Mouse (Mus musculus) urinary bladder, postnatal 10 days (tissue): ENCODE results near the gene Tuba1c.
"Not testable (repeated sequence)": the region's sequence is repeated elsewhere in the genome, so short reads cannot be mapped to it uniquely, and the experiment has no call there.

ENCODE experiments used
- DNase-seq: peaks from one replicate; pipeline ENCODE4 v3.0.0; 2022; ENCODE audit warnings: low spot score

Gene Tuba1c

DNA sequence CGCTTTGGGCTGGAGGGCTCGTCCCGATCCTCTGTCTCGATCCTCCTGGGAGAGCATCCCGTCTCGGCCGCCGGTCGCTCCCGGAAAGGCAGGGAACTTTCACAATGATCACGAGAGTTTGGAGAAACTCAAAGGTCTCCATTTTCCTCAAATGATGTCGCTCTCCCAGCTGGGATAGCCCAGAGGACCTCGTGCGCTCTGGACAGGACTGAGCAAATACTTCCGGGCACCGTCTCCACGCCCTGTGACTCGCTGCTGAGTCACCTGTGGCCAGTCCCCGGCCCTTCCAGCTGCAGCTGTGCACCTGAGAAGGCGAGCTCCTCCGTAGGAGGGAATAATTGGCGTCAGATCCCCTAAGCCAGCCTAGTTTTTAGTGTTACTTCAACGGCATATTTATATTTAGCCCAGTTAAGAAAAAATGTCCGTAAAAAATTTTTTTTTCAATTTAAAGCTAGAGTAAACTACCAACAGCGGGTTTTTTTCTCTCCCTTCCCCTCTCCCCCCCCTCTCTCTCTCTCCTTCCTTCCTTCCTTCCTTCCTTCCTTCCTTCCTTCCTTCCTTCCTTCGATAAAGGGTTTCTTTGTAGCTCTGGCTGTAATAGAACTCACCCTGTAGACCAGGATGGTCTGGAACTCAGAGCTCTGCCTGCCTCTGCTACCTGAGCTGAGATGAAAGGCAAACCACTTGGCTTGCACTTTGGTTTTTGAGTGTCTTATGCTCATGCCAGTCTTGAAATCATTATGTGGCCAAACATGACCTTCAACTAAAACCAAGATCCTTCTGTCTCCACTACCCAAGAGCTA, 1.1 kb downstream of the Tuba1c start:
- no peak for DNase-seq

DNA sequence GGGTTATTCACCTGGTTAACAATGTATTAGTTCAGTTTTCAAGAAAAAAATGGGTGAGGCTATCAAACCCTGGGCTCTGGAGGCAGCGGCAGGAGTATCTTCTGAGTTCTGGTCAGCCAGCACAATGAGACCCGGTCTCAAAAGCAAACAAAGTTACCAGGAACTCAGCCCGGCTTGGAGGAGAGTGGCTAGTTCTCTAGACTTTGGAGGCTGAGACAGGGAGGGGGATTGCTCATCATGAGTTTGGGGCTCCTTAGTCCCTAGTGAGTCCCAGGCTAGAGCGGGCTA, 1.6 kb downstream of the Tuba1c start:
- DNase-seq = no peak

DNA sequence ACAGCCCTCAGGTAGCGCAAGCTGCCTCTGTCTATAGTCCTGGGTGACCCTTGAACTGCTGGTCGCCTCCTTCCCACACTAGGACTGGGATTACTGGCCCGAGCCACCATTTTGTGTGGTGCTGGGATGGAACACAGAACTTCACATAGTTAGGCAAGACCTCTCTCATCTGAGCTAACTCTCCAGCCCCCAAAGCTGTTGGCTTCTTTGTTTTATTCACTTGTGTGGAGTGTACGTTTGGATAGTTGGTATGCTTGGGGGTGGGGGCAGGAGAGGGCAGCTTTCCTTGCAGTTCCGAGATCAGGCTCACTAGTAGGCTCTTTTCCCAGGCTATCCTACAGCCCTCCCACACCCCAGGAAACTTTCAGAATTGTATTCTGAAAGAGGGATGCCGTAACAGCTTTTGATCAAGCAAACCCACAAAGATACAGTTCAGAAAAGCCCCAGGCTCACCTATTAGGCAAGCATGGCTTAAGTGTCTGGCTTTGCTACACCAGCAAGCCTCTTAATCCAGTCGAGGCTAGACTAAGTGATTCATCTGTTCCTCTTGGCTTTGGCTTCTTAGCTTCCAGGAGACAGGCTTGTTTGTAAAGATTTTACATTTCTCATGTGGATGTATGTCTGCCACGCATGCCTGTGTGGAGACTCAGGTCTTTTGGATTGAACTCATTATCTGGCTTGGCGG, 2.5 kb downstream of the Tuba1c start:
- no peak for DNase-seq

DNA sequence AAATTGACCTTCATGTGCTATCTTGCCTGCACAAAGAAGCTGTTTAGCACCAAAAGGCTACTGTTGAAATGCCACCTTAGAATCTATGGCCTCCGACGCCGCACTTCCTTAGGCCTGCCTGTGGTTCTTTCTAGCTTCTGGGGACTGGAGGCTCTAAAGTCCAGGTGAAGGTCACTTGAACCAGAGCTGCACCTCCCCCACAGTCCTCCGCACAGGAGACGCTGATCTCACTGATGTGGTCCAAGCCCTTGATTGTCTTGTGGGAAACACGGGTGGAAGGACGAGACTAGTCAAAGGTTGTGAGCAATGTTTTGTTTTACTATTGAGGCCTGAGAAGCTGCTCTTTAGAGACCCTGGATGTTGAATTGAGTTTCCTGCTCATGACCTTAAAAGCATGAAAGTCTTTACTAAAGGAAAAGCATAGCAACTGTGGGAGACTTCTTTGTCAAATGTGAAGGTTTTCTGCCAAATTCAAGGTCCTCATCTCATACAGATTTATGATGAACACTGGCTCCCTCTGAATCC, 3.1 kb downstream of the Tuba1c start:
- DNase-seq = no peak

DNA sequence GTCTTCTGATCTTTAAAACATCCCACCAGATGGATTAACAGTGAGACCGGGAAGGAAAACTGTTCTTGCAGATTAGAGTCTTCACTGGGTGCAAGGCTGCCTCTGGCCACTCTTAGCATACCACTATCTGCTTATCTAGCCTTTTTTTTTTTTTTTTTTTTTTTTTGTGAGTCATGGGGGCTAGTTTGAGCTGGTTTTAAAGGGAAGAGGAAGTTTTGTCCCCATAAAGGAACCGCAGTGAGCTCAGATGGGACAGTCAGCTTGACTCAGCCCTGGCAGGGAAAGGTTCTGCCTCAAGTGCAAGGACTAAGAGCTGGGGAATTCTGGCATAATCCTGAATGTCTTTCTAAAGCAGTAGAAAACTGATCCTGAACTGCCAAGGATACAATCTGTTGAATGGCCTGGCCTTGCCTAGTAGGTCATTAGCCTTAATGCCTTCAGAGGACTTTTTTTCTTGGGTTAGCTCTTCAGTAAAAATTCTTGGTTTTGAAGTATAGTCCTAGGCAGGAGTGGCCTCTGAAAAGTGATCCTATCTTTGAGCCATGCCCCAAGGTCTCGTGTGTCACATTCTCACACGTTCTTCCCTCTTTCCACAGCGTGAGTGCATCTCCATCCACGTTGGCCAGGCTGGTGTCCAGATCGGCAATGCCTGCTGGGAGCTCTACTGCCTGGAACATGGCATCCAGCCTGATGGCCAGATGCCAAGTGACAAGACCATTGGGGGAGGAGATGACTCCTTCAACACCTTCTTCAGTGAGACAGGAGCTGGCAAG, 4.0 kb downstream of the Tuba1c start:
- DNase-seq = no peak

DNA sequence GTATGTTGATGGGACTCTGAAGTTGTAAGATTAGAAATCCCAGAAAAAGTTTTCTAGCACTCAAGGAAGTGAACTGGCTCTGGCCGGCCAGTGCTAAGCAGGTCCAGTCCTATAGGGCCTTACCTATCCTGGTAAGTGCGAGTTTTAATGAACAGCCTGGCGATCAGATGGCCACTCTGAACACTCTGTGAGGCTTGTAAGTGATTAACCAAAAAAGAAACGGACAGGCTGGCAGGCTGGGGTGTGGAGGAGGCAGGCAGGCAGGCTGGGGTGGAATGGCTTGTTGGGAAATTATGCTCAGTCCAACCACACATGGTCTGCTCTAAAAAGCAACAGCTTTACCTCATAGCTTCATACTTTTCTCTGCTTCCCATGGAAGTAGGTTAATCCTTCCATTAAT, 5.7 kb downstream of the Tuba1c start:
- no peak for DNase-seq

DNA sequence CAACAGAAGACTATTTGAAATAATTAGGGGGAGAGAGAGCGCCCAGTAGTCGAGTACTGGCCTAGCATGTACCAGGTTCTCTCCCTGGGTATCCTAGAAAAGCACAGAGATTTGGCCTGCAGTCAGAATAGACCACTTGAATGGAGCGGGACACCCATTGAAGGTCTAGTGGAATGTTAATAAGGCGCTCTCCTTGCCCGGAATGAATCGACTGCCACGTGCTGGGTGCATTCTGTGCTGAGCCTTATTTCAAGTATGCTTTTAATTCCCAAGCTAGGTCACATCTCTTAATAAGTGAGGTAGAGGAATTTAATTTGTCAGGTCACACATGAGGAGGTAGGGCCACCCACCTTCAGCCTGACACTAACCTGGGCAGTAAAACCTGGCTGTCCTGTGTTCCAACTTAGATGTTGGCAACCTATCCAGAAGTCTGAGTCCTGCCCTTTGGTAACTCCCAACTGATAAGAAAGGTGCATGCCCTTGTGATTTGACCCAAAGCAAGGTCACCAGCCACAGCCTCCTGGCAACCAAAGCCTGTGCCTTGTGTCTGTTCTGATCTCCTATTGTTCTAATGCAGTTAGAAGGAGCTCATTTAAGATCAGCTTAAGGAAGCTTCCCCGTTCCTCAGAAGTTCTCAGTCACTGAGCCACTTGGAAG, 6.7 kb downstream of the Tuba1c start:
- no peak for DNase-seq

DNA sequence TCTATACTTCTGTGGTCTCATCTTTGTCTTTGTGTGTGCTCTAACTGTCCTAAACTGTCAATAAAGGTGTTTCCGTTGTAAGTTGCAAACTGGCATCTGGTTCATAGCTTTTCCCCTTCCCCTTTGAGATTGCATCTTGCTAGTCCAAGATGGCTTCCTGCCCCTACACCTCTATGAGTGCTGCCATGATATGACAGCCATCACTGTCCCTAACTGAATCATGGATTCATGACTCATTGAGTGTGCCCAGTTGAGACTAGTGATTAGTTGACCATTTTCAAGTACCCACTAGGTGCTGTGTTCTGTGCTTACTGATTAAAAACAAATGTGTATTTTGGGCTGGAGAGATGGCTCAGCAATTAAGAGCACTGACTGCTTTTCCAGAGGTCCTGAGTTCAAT, 8.3 kb downstream of the Tuba1c start:
- no peak for DNase-seq

DNA sequence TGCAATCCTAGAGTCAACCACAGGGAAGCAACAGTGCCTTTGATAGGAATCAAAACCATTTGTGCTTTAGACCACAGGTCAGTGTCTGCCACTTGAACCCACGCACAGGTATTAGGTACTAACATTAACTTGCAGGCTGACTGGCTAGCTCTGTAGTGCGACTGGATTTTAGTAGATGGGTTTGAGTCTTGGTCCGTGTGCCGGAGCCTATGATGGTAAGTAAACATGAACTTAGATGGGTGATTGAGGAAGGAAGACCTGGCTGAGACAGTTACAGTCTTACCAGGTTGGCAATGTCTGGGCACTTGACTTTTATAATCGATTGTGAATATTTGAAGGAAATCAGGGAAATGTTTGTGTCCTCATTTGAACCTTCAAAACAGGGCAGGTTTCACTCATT, 9.1 kb downstream of the Tuba1c start:
- DNase-seq = no peak

DNA sequence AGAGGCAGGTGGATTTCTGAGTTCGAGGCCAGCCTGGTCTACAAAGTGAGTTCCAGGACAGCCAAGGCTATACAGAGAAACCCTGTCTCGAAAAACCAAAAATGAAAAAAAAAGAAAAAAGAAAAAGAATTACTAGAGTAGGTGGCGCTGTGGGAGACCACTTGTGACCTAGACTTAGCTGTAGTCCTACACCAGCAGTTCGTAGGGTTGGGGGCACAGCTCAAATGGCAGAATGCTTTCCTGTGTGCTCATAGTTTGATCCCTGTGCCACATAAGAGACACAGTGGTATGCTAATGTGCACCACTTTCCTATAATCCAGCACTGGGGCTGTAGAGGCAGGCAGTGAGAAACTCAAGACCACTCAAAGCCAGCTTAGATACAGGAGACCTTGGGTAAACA, 9.6 kb downstream of the Tuba1c start:
- no peak for DNase-seq

DNA sequence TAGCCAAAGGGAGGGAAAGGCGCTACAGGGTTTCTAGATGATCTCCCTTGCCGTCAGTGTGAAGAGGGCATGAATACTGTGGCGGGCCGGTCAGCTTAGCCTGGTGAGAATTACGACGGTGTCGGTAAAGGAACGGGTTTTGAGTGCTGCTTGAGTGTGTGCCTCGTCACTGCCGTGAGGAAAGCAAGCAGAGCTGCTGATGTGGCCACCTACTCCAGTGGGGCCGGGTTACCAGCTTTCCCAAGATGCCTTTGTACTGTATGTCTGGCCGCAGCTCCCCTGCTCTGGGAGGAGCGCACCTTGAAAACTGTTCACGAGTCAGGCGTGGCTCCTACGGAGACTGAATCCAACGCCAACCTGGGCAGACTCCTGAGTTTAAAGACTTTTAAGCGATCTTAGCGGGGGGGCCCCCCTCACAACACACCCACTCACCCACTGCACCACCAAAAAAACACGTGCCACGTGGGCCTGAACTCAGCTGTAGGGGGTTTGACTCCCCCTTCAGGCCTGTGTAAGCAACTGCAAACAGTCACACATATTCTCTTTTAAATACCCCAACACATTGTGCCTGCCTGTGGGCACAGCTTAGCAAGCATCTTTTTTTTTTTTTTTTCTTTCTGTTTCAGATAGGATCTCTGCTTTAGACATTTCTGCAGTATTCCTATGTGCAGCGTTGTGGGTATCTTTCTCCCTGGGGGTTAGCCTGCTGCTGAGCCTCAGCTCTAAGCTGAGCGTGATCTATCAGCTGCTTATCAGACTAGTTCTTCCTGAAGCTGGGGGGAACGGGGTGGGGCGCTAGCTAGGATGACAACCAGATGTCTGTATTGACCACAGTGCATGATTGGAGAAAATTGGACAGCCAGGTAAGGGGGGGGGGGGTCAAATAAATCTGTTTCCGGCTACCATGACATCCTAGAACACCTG, 10.6 kb downstream of the Tuba1c start:
- DNase-seq = no peak

DNA sequence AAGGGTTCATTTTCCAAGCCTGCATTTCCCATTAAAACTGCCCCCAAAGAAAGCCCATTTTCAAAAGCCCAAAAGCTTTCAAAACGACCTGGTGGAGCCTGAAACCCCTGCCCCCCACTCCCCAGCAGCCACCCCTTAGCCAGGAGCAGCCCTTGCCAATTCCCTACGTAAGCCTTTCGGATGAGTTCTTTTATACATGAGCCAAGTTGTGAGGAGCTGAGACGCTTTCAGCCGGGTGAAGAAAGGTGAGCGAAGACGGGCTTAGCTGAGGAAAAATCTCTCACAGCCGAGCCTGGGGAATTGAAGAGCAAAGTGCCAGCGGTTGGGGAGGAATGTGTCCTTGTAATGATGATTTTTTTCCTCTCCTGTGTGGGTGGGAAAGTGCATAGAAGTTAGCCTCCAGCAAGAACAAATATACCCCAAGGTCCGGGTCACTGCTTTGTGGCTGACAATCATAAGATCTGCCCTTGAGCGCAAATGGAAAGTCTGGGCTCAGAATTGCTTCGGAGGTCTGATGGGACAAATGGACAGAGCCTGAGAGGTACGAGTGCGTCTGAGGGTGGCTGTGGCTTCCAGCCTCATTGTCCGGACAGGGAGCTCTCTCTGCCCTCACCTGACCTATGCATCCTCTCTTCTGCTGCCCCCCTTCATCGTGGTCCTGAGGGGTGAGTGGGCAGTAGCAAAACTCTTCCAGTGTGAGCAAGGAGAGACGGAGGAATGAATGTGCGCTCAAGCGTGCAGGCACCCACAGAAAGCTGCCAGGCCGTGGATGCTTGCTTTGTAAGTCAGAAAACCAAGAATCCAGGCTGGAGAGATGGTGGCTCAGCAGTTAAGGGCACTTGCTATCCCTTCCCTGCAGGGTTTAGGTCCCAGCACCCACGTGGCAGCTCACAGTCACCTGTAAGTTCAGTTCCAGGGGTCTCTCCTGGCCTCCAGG, 11.5 kb downstream of the Tuba1c start:
- no peak for DNase-seq

DNA sequence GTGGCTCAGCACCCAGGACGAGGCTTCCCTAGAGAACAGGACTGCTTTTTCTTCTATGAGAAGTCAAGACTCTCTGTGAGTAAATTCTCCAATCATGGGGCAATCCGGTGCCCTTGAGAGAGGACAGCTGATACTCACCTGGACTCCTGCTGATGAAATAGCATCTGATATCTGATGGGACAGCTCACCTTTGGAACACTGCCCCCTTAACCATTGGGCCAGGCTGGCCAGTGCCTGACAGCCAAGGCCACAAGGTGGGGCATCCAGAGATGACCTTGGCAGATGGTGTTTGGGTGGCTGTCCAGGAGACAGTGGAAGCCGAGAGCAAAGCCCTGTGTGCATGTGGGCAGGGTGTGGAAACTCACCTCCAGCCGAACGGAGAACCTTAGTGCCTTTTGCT, 12.6 kb downstream of the Tuba1c start:
- no peak for DNase-seq

DNA sequence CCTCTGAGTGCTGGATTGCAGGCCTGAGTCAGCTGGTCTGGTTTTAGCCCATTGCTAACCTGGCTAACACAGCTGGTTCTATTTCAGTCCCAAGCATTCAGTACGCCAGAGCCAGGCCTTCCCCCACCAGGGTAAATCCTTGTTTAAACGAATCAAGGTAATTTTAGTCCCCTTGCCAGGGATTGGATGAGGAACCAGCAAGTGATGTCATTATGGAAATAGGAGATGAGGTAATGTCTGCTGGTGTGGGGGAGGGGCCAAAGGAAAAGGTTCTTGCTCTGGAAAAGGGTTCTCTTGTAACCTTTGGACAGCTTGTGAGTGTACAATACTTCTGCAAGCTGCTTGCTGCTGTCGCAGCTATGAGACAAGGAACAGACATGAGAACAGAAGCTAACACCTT, 15.2 kb downstream of the Tuba1c start:
- no peak for DNase-seq

DNA sequence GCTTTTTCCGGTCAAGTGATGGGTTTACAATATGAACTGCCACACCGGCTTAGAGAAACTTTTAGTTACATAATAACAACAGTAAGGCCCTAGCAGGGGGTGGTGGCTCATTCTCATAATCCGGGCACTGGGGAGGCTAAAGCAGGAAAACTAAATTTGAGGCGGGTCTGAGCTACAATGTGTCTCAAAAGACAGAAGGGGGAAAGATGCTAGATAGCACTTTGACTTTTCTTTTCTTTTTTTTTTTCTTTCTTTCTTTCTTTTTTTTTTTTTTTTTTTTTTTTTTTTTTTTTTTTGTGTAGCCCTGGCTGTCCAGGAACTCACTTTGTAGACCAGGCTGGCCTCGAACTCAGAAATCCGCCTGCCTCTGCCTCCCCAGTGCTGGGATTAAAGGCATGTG, 16.0 kb downstream of the Tuba1c start:
- DNase-seq = not testable (repeated sequence)

DNA sequence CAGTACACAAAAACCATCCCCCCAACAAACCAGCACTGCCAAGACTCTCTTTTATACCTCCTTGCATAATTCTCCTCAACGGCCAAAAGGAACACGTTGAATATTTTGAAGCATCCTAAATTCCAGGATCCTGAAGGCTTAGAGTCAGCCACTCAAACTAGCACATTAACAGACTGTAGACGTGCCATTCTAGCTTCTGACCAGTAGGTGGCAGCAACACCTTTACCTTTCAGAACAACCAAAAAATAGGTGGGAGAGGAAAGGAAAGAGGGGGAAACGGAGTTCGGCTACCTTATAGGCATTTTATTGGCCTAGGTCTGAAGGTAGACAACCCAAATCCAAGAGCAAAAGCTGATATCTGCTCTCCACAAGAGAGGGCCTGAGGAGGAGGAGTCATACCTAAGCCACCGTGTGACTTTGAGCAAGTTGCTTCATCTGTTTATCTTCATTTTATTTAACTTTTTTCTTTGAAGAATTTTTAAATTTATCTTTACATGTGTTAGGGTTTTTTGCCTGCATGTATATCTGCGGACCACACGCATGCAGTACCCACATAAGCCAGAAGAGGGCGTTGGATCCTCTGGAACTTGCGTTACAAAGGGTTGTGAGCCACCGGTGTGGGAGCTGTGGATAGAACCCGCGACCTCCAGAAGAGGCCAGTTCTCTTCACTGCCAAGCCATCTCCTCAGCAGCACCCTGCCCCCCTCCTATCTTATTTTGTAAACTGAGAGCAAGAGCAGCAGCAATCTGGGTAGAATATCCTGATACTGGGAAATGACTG, 20.0 kb downstream of the Tuba1c start:
- no peak for DNase-seq

DNA sequence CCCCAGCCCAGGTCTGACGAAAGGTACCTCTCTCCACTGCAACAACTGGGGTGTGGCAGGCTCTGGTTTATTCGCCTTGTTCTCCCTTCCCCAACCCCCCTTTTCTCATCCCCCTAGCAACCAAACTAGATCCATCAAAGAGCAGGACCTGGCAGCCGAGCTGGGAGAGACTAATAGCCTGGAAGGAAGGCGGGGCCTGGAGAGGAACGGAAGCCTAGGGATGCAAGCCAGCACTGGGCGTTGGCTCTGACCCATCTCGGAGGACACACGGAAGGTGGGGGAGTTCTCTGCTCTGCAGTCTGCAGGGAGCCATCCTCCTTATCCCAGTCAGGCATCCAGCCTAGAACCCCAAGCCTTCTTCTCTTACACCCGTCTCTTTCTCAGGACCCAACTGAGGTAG, 23.7 kb downstream of the Tuba1c start:
- no peak for DNase-seq

DNA sequence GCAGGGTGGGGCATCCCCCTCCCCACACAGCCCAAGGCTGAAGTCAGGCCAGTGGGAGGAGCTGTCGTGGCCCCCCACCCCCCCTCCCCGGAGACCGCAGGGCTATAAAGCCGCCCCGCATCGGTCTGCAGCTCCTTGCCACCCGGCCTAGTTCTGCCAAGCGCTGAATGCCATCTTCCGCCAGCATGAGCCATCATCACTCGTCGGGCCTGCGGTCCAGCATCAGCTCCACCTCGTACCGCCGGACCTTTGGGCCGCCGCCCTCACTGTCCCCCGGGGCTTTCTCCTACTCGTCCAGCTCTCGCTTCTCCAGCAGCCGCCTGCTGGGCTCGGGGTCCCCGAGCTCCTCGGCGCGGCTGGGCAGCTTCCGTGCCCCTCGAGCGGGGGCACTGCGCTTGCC, 25.3 kb downstream of the Tuba1c start, which contains the start of gene Prph:
Gene Prph, plus strand, starts transcription at position 135 of the 400 bp plus-strand sequence.
- DNase-seq = no peak

DNA sequence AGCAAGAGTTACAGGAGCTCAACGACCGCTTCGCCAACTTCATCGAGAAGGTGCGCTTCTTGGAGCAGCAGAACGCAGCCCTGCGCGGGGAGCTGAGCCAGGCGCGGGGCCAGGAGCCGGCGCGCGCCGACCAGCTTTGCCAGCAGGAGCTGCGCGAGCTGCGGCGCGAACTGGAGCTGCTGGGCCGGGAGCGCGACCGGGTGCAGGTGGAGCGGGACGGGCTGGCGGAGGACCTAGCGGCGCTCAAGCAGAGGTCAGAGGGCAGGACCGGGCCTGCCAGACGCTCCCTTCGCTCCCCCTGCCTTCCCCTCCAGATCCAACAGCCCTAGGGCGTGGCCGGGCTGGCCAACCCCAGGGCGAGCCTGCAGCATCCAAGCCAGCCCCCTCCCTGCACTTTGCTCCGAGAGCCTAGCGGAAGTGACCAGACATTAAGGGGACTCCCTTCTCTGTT, 25.8 kb downstream of the Tuba1c start:
- no peak for DNase-seq
